Mouse (Mus musculus) kidney, postnatal 0 days (tissue): ENCODE results near the gene 1700001K19Rik. TPM values are rescaled to one million over a fixed set of nuclear protein-coding genes. Genes with fewer than 3 reads are reported as not detected.

ENCODE experiments used
- ATAC-seq: fragments of 200-750 bp; cut with Nextera tagmentation; replicated peaks from 2 replicates; pipeline ENCODE4 v1.8.0; 2017; ENCODE audit warnings: low read depth, moderate number of reproducible peaks, moderate TSS enrichment, moderate library complexity; ENCODE audit not compliant: low FRiP score
- DNase-seq: peaks from one replicate; pipeline ENCODE4 v3.0.0-alpha.2; 2016; ENCODE audit warnings: low spot score
- H3K27ac ChIP-seq: fragments of 300-500 bp; sonication (generic); 2 replicates; pipeline ENCODE4 v1.5.1; 2014; ENCODE audit warnings: mild to moderate bottlenecking
- H3K27me3 ChIP-seq: fragments of 300-500 bp; sonication (generic); 2 replicates; pipeline ENCODE4 v1.6.1; 2014; ENCODE audit warnings: low read length, mixed read lengths; ENCODE audit not compliant: insufficient read depth
- H3K36me3 ChIP-seq: fragments of 300-500 bp; sonication (generic); 2 replicates; pipeline ENCODE4 v1.6.1; 2014; ENCODE audit warnings: low read length, mixed read lengths; ENCODE audit not compliant: insufficient read depth
- H3K4me1 ChIP-seq: fragments of 300-500 bp; sonication (generic); replicated peaks from 2 replicates; pipeline ENCODE4 v1.6.1; 2014; ENCODE audit warnings: antibody characterized with exemption, low read length, mixed read lengths; ENCODE audit not compliant: insufficient read depth
- H3K4me2 ChIP-seq: fragments of 300-500 bp; sonication (generic); 2 replicates; pipeline ENCODE4 v1.6.1; 2014; ENCODE audit warnings: mild to moderate bottlenecking, low read length, moderate library complexity, mixed read lengths
- H3K4me3 ChIP-seq: fragments of 300-500 bp; sonication (generic); replicated peaks from 2 replicates; pipeline ENCODE4 v1.5.1; 2014; ENCODE audit warnings: low read depth, low read length
- H3K9ac ChIP-seq: fragments of 300-500 bp; sonication (generic); 2 replicates; pipeline ENCODE4 v1.6.1; 2014; ENCODE audit warnings: low read depth, low read length
- H3K9me3 ChIP-seq: fragments of 300-500 bp; sonication (generic); replicated peaks from 2 replicates; pipeline ENCODE4 v1.6.1; 2016; ENCODE audit warnings: low read length, inconsistent platforms, mixed read lengths
- CTCF ChIP-seq: IDR thresholded peaks from 2 replicates; pipeline ENCODE4 v1.5.1; 2016; ENCODE audit warnings: antibody characterized with exemption, low read depth, mild to moderate bottlenecking, moderate library complexity
- WGBS: fragments of 180-500 bp; shearing (Covaris S2); extraction: QIAGEN DNeasy Blood & Tissue Kit; methylation state at CpG from one replicate; pipeline ENCODE4 v1.1.7; 2014; 5-methylcytosine and 5-hydroxymethylcytosine counted together
- microRNA-seq: library from miRNA; unstranded; fragments of <30 nt; microRNA quantifications from one replicate; pipeline ENCODE4, GENCODE M21; 2016
- polyA plus RNA-seq: library from polyadenylated mRNA; unstranded; fragments of >200 nt; fragmentation: Nextera tagmentation; extraction: Ambion mirVana; gene quantifications from 2 replicates; pipeline ENCODE4 v1.2.1, GENCODE M21; 2015

Gene 1700001K19Rik
- polyA plus RNA-seq, 1 experiment from 2014 or later = not detected

DNA sequence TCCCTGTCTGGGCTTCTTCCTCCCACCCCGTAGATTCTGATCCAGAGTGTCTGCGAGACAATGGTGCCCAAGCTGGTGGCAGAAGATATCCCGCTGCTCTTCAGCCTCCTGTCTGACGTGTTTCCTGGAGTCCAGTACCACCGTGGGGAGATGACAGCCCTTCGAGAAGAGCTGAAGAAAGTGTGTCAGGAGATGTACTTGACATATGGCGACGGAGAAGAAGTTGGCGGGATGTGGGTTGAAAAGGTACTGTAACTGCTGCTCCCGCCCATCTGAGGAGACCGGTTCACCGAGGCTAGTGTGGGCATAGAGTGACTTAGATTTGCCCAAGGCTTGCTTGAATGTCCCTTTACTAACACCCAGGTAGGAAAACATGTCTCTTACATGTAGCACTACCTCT is 46.1 kb downstream of the 1700001K19Rik start:
- Histone ChIP-seq H3K27ac (no peak overlapping the region), H3K27me3 (no peaks in the 10 kb centered on the region), H3K4me3 (no peak overlapping the region), H3K4me2 (no peak overlapping the region), H3K9me3 (no peaks in the 10 kb centered on the region), H3K9ac (no peak overlapping the region), H3K36me3 (peaks cover 95% of the 10 kb centered on the region), H3K4me1 (no peaks in the 10 kb centered on the region)
- ATAC-seq (no peak), DNase-seq (no peak)
- WGBS = 94% methylated on average over 12 of the region's 12 CpGs
- no peak for TF ChIP-seq CTCF

DNA sequence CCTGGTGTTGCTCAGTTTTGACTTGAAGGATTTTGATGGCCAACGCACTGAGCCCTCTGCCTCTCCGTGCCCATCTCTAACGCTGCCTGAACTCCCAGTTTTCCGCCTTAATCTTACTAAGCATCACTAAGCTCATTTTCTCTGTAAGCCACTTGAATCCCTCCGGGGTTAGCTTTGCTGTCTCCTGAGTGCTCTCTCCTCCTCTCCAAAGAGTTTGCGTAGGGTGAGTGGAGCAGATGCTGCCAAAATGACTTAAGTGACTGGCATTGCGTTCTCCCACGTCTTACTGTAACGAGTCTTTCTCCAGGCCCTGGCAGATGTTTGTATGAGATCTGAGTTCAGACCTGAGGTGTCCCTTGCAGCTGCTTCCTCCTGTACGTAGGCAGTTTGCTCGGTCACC is 52.4 kb downstream of the 1700001K19Rik start:
- no peak for TF ChIP-seq CTCF
- Histone ChIP-seq H3K4me3 (no peak overlapping the region), H3K27me3 (no peaks in the 10 kb centered on the region), H3K9ac (no peak overlapping the region), H3K4me1 (no peaks in the 10 kb centered on the region), H3K36me3 (peaks cover 97% of the 10 kb centered on the region), H3K27ac (no peak overlapping the region), H3K9me3 (no peaks in the 10 kb centered on the region), H3K4me2 (no peak overlapping the region)
- 95% methylated on average over 11 of the region's 11 CpGs for WGBS
- no peak for ATAC-seq
- no peak for DNase-seq

Small RNA genes within 50 kb of the gene (microRNA-seq; reads per million reads assigned to microRNA genes)
- gene Gm27299 = not detected

Other genes with a start within 250 kb of the 1700001K19Rik start
- 126 and 133 TPM in 2 replicates for gene Ppp2r5c, start 235.5 kb downstream of the 1700001K19Rik start, polyA plus RNA-seq
- 33.2 and 38.1 TPM in 2 replicates for gene Dync1h1, start 81.2 kb downstream of the 1700001K19Rik start, polyA plus RNA-seq
- 485 and 487 TPM in 2 replicates for gene Hsp90aa1, start 20.1 kb upstream of the 1700001K19Rik start, polyA plus RNA-seq
- gene Wdr20, start 55.3 kb upstream of the 1700001K19Rik start, polyA plus RNA-seq = 18.6 and 20.7 TPM in 2 replicates
- gene Mok, start 158.3 kb upstream of the 1700001K19Rik start, polyA plus RNA-seq = 8.9 and 9.6 TPM in 2 replicates
- gene Zfp839, start 167.6 kb upstream of the 1700001K19Rik start, polyA plus RNA-seq = 2.2 and 2.3 TPM in 2 replicates
- gene Cinp, start 206.5 kb upstream of the 1700001K19Rik start, polyA plus RNA-seq = 59.0 and 59.2 TPM in 2 replicates
- gene Tecpr2, start 206.6 kb upstream of the 1700001K19Rik start, polyA plus RNA-seq = 1.8 and 2.0 TPM in 2 replicates